Mouse (Mus musculus) brain, embryonic 18.5 days (tissue): ENCODE results near the gene Rgs7.
A peak's percentile ranks its signal among the peaks of the same experiment; 100 is the strongest.

Experiments
- DNase-seq: peaks from one replicate; pipeline ENCODE4 v3.0.0-alpha.2; 2012; ENCODE audit warnings: low read depth, low spot score

Rgs7 gene

DNA sequence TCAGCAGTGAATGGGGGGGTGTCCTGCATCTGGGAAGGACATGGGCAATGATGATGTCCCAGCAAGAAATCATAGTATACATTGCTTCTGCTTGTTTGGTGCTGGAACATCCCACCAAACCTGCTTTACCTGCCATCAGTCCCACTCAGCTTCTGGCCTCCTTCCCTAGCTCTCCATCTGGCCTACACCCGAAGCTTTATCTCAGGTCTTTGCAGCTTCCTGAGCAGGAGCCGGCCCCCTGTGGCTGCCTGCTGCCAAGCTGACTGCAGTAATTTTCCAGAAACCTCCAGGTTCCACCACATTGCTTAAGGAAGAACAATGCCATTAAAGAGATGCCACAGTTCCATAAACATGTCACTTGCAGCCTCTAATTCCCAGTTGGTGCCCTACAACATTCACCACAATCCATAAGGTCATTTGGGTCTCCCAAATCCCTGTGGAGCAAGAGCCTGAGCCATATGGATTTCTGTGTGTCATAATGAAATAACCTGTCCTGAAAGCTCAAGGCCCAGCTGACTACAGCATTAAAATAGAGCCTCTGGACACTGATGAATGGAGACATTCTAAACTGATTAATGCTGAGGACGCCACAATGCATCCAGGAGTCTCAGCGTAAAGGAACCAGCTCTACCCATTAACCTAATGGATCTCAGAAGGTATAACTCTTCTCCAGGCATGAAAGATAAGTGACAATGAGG is 60.8 kb downstream of the Rgs7 start:
- no peak for DNase-seq

DNA sequence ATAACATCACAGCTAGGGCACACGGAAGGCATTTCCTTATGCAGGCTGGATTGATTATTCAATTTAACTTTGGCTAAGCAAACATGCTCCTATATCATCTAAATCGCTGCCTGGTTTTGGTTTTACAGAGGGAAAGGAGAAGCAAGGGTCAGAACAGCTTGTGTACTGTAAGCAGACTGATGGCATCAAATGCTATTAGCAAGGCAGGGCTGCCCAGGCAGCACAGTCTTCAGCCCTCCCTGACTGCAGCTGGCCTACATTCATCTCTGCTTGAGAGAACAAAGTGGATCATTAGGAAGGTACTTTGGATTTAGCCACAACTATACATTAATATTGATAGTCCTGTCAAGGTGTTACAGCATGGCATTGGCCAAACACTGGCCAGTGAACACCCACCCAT is 65.2 kb downstream of the Rgs7 start:
- DNase-seq, result no peak

DNA sequence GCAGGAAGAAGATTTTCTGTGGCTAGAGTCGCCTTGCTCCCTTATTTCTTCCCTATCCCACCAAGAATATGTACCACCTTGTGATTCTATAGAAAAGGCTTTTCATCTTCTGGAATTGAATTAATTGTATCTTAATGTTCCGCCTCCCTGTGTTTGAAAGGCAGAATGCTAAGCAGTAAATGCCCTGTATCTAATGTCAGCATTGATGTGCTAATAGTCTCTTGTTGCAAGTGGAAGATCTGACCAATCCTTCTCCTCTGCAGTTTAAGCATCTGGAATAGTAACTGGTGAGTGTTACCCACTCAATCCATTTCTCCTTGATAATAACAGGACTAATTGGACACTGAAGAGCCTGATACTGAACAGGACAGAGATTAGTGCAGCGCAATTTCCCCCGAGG is 65.9 kb downstream of the Rgs7 start:
- no peak for DNase-seq

DNA sequence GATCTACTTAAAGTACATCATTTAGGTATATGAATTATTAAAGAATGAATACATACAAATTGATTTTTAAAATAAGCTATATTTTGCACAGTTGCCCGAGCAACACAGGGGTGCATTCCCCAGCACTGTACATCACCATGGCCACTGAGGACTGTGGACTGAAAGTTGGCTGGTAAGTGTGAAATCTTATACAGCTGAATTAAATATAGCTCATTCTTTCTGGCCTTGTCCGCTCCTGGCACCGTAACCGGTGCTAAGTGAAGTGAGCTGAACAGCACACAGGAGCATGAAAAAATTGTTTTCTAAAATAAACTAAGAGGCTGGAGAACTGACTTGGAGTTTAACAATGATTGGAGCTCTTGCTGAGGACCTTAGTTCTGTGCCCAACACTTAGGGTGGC is 71.4 kb downstream of the Rgs7 start:
- no peak for DNase-seq

DNA sequence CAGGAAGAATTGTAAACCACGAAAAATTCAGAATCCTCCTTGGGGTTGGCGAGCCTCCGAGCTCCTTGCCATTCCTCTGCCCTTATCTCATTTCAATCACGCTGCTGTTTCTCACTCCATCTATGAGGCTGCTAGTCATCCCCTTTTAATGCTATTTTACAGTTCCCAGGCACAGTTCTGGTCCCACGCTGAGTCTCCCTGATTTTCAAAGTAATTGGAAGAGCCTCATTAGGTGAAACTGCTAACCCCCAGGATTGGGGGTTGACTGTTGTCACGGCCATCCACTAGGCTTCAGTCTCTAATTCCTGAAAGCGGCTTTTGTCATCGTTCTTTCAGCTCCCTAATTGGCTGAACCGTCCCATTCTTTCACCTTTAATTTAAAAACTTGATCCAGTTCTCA is 76.6 kb downstream of the Rgs7 start:
- DNase-seq, result no peak

DNA sequence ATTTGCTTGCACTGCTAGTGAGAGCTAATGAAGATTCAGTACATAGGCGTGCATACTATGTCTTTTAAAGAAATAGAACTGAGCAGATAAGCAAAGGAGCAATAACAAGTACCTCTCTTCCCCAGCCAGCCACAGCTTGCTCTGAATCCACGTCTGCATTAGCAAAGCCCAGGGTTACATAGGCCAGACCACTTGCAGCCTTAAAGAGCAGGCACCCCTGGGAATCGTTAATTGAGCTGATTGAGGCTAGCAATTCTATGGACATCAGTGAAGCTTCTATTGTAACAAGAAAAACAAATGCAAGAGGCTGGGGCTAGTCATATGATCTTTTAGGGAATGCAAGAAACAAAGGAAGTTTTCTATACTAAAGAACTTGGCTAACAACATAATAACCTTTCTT is 81.9 kb downstream of the Rgs7 start:
- no peak for DNase-seq

DNA sequence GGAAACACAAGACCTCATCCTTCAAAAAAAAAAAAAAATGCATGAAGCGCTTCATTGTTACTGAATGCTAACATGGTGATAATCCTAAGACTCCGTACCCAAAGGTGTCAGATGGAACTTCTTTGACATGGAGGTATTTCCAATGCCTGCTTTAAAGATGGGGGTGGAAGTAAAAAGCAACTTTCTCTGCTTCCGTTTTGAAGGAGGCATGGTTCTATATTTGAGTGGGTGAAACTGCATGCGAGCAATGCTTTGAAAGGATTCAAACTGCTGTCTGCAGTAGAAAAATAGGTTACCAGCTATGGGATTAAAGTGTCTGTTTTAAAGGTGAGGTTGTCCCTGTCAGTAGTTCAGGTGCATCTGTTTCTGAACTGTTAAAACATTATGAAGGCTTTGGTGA is 100.4 kb downstream of the Rgs7 start:
- no peak for DNase-seq

DNA sequence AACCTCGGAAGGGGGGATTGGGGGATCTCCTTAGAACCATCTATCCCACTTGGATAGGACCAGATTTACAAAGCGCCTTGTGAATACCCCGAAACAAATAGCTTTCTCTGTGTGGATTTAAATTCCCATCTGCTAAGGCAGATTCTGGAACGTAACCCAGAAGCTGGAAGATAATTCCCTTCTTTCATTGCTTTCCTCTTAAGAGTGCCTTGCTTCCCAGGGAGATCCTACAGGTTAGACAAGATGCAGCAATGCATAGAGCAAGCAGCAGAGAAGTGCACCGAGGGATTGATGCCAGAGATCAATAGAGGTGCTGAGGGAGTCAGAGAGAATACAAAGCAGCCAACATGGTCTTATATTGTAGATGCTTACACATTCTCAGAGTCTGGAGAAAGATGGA is 103.0 kb downstream of the Rgs7 start:
- DNase-seq, result no peak

DNA sequence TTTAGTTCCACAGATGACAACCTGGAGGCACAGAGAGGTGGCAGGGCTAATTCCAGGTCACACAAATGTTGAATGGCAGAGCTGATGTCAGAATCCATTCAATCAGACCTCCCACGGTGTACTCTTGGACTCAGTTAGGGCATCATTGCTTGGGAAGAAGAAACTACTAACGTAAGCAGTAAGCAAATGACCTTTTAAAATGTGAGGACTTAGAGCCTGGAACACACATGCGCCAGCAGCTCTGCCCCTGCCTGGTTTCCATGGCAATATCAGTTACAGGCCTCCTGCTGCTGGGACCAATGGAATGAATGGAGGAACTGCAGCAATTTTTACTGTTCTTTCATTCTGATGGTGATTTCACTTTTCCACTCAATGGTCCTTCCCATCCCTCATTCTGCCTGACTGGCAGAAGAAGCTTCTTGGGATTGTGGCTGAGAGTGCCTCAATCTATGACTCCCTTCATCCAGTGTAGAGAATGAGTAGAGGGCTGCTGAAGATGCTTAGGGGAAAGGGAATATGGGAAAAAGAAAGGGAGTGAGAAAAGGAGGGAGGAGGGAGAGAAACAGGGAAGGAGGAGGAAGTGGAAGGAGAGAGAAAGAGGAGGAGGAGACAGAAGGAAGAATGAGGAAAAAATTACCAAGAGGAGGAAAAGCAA is 106.6 kb downstream of the Rgs7 start:
- no peak for DNase-seq

DNA sequence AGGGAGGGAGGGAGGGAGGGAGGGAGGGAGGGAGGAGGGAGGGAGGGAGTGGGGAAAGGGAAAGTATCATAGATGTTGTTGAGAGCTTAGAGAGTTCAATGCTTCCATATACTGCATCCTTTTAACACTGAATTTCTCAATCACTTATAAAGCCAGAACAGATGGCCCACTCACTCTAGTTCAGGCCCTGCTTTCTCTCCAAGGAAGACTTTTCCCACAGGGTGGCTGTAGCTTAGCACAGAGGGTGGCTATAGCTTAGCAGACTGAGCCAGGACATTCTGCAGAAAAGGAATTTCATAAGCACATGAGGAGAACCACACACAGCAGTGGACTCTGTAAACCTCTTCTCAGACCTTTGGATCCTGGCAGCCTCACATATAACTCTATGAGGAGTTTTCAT is 119.7 kb downstream of the Rgs7 start:
- DNase-seq, result no peak

DNA sequence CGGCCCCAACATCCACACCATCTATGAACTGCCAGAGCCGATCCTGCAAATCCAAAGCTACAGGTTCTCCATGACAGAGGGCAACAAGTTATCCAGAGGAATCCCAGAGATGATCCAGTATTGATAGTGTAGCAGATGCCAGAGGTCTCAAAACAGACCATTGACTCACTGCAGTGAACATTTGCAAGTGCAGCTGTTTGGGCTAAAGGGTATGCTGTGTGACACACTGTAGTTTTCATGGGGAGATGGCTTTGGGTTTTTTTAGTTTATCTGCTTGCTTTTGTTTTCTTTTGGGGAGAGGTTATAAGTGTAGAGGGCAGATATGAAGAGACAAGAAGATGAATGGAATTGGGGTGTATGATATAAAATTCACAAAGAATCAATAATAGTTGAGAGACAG is 124.2 kb downstream of the Rgs7 start:
- DNase-seq, result no peak

DNA sequence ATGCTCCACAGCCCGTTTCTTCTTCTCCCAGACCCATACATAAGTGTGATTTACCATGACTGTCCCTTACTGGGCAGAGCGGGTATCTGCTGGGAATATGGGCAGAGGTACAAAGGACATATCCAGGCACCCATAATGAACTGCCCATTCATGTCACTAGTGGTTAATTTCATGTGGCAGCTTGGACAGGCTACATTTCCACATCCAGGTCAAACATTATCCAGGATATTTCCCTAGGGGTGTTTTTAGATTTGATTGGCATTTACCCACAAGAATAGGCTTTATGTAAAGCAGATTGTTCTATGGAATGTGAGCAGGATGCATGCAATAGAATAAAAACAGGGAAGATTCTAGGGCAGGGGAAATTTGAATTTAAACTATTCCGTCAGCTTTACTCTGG is 128.7 kb downstream of the Rgs7 start:
- no peak for DNase-seq

DNA sequence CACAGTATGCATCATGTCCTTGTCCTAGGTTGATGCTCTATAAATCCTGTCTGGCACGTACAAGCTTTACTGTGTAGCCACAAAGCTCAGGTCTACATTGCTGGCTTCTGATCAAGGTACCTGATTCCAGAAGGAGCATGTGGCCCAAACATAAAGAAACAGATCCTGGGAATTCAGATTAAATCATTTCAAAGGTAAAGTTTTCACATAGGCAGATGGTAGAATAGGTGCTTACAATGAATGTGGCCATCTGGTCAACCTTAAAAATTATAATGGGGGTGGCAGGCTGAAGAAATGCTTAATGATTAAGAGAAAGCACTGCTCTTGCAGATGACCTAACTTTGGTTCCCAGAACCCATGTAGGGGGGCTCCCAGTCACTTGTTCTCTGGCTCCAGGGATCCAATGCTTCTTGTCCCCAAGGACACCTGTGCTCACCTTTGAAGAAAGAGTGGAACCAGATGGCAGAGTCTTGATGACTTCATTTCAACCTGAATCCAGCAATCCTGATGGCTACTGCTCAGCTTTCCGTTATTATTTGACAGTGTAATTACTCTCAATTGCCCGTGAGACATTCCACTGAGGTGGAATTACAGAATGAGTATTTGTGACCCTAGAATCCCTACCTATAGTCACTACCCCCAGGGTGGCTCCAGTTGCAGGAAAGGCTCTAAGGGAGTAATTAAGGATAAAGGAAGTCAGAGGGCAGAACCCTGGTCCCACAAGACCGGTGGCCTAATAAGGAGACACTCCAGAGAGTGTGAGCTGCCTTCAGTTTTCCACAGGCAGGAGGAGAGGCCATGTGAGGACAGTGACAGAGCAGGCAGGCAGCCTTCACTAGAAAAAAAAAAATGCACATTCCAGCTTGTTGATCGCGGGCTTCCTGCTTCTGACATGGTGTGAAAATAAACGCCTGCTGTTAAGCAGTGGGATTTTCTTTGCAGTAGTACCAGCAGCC is 132.6 kb downstream of the Rgs7 start:
- DNase-seq, result peak; percentile 12

DNA sequence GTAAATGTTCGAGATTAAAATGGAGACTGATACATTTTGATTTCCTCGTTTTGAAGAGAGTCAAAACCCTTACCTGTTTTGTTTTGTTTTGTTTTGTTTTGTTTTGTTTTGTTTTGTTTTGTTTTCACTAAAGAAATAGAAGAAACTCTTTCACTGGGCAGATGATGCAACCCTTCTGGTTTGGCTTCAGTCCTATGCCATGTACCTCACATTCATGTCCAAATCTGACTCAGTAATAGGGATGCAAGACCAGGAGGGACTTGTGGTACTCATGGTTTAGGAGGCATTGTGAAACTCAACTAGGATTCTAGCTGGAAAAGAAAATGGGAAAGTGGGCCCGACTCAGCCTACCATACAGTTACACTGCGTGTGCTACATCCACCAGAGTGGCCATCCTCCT is 139.4 kb downstream of the Rgs7 start:
- DNase-seq, result no peak

DNA sequence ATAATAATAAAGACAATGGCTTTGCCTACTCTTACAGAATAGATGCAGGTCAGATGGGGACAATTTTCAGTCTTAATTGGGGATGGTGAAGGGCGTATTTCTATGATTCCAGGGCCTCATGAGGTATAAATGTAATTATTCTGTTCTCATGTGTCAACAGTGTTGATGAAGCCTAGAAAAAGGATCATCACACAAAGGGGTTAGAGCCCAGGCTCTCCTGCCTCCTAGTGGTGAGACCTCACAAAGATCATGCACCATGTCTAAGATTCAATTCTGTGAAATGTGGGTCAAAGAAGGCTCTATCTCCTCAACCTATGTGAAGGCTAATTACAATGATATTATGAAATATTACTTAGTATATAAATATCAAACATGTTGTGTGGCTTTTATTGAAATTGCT is 146.1 kb downstream of the Rgs7 start:
- no peak for DNase-seq

DNA sequence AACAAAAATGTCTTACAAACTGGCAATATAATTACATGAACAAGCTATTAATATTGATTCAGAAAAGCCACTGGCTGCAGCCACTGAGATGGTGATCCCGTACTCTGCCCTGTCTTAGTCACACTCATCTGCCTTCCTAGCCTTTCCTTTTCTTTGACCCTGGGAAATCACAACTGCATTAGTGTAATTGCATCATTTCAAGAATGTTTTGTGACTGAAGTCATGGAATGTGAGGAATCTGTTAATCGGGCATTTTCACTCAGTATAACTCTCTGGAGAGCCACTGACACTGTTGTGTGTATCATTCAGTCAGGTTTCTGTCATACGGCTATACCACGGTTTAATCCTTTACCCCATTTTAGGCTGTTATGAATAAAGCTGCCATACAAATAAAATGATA is 156.1 kb downstream of the Rgs7 start:
- DNase-seq, result no peak

DNA sequence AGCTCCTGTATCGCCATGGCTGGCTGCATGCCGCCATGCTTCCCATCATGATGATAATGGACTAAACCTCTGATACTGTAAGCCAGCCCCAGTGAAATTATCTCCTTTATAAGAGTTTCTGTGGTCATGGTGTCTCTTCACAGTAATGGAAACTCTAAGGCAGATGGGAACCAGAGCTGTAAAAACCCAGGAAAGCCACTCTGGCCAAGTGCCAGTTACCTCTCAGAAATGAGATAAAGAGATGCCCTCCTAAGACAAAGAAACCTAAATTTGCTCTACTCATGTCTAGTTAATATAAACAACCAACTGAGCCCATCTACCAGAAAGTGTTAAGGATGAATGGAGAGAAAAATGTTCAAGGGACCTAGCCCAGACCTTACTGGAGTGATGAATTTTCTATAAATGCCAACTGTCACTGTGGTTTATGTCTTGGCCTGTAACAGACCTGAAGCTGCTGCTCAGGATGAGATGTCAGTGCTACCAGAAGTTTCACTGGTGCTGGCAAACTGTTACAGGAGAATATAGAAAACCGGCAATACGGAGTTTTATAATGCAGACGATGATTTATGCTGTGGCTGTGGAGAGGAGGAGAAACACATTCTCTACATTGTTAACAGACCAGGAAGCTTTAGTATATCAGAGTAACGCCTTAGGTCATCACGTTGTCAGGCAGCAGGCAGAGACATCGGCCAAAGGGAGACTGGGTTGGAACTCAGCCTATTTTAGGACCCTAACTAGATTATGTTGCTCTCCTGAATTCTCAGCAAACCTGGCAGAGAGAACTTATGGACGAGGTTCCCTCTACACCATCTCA is 159.1 kb downstream of the Rgs7 start:
- no peak for DNase-seq

DNA sequence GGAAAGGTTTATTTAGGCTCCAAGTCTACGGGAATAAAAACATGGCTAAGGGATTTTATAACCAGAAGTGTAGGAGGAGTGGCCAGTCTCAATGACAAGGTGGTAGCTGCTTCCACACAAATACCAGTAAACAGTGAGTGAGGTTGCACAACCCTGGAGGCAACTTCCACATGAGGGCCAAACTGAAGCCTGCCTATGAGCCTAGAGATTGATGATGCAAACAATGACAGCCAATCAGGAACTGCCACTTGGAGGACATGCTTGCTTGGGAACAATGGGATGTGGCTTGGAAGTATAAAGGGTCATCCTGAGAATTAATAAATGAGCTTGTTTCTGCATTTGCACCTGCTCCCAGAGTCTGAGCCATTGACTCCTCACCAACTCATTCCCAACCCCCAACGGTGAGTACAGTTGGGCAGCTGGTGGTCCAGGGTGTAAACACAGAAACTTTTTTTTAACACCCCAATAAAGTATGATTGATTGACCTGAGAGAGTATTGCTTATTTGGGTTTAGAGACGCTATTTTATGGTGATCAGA is 162.3 kb downstream of the Rgs7 start:
- no peak for DNase-seq

DNA sequence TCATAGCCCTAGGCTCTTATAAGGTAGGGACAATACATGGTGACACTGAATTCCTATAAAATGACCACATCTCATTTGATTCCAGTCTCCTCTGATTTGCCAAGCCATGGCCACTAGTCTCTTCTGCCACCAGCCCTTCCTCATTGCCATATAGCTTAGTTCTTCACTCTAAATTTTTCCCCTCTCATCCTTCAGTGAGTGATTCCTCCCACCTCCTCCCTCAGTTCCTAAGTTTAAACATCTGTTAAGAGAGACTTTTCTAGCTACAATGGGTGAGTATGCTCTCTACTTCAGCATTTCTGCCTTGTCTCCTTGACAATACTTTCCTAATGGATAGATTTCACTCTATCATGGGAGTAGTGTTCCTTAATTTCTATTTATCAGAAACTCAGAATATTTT is 169.5 kb downstream of the Rgs7 start:
- DNase-seq, result no peak

DNA sequence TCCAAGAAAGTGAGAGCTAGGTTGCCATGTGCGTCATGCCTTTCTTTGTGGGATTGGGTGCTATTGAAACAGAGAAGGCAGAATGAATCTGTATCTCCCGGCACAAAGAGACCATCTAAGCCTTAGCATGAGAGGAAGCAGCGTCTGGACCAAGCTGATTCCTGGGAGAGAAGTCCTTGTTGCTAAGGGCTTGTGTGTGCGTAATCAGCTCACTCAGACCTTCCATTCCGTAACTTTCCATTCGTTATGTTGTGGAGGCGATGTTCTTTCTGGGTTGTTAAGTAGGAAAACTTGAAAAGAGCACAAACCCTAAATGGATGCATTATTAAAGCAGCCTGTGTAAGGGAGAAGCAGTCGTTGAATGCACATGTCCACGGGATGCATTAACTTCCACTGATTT is 173.1 kb downstream of the Rgs7 start:
- no peak for DNase-seq

DNA sequence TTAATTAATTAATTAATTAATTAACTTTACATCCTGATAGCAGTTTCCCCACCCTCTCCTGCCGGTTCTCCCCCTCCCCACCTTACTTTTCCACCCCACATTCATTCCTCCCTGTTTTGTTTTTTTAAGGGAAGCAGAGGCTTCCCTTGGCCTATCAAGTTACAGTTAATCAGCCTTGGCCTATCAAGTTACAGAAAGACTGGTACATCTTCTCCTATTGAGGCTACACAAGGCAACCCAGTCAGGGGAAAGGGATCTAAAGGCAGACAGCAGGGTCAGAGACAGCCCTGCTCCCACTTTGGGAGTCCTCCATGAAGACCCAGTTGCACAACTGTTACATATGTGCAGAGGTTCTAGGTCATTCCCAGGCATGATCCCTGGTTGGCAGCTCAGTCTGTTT is 175.0 kb downstream of the Rgs7 start:
- DNase-seq, result no peak

DNA sequence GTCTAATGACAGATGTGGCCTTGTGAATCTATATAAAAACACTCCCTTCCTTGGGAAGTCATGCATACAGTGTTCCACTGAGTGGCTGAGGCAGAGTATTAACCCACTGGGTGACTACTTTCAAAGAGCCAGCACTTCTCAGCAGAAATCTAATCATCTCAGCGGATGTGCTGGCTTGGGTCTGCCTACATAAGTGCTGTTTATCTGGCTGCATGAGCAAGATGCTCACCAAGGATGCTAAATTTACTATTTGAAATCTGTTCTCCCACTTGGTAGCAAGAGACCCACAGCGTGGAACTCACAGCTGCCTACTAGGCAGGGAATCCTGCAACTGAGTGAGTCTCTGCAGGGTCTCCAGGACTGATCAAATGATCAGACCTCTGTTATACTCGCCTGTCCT is 184.7 kb downstream of the Rgs7 start:
- DNase-seq, result no peak
